ENCODE assay signal across 10 mouse cellular contexts in genomic region chr2:137938831-137939480, GRCm38 (mm10).
DNase-seq lines count a peak whose midpoint lies in the region; ATAC-seq lines count a peak whose summit lies in the region.
"Had no signal": no experiment of that assay in that cellular context is flagged by ENCODE, and none has a peak within 500 bp of the region (broad histone marks: within the 10 kb centered on the region; RNA-seq: fewer than 3 reads in every experiment).

No protein-coding gene starts in this region.

- no peak overlapping the region for H3K9ac ChIP-seq in hindbrain, embryonic 13.5 days

- H3K4me3 ChIP-seq in hindbrain, embryonic 13.5 days, result no peak overlapping the region

- H3K36me3 ChIP-seq in hindbrain, embryonic 13.5 days, result no peaks in the 10 kb centered on the region
- H3K36me3 ChIP-seq: G1E had no signal

- peak; percentile 45 for ATAC-seq in hindbrain, embryonic 13.5 days (ENCODE audit: low FRiP score)

- H3K4me2 ChIP-seq in hindbrain, embryonic 13.5 days, result no peak overlapping the region

- DNase-seq in Muller cell, postnatal 12 days (ENCODE audit: inconsistent ontology term), result peak; percentile 40
- peak; percentile 8 for DNase-seq in ZHBTc4 (ENCODE audit: low read depth, low spot score)
- peak; percentile 2 to 15 for DNase-seq in heart, adult 9 months (ENCODE audit: low spot score in 2 of 2)
- DNase-seq in yolk sac, embryonic 10.5 days (ENCODE audit: low spot score), result no peak
- no peak for DNase-seq in B cell, adult 2 months
- no peak for DNase-seq in left cerebral cortex, adult 9 months (ENCODE audit: low spot score in 2 of 2)
- no peak for DNase-seq in cerebellum, adult 8-10 months
- DNase-seq: kidney, adult 11 months had no signal

- no peaks in the 10 kb centered on the region for H3K9me3 ChIP-seq in hindbrain, embryonic 13.5 days

- H3K4me1 ChIP-seq in hindbrain, embryonic 13.5 days (replicated peaks), result peaks cover 17% of the 10 kb centered on the region

- H3K27me3 ChIP-seq in hindbrain, embryonic 13.5 days, result 0 out of 2 replicates have a peak, but pooled peaks cover 3% of the 10 kb centered on the region

- no peak overlapping the region for H3K27ac ChIP-seq in hindbrain, embryonic 13.5 days

- WGBS in hindbrain, embryonic 13.5 days, result 18% methylated on average over 7 of the region's 7 CpGs

Comparison
In these comparisons a context has a peak if more than half of its experiments do, and no peak if none do; other contexts are left out.
1. DNase-seq: peak in Muller cell, postnatal 12 days (single experiment), ZHBTc4 (single experiment) and heart, adult 9 months (2 of 2); none in yolk sac, embryonic 10.5 days (single experiment), B cell, adult 2 months (0 of 2), left cerebral cortex, adult 9 months (0 of 2) and cerebellum, adult 8-10 months (single experiment).